Mouse (Mus musculus) 3134 (cell line): ENCODE results near the gene Slc39a5.

Experiments
- DNase-seq: peaks from one replicate; pipeline ENCODE4 v3.0.0-alpha.2; 2011; ENCODE audit warnings: low spot score; ENCODE audit not compliant: insufficient read length; ENCODE audit errors: extremely low read depth

Slc39a5 gene

GRCm38 (mm10) chr10:128411211-128412054, 10.4 kb upstream of the Slc39a5 start, which contains the start of the genes Nabp2 and Rnf41:
TSS of gene Nabp2 (minus strand) at chr10:128411492.
TSS of gene Rnf41 (plus strand) at chr10:128411657.
- DNase-seq: peak; percentile 98

GRCm38 (mm10) chr10:128410560-128410845, 9.5 kb upstream of the Slc39a5 start:
- DNase-seq: no peak

GRCm38 (mm10) chr10:128409692-128410559, 8.9 kb upstream of the Slc39a5 start:
- DNase-seq: peak; percentile 97

- no peak for DNase-seq
Measured at GRCm38 (mm10) chr10:128408591-128409535, 7.8 kb upstream of the Slc39a5 start.

GRCm38 (mm10) chr10:128403931-128404330, 2.9 kb upstream of the Slc39a5 start:
- no peak for DNase-seq

- DNase-seq: no peak
Measured at GRCm38 (mm10) chr10:128401638-128402037, 609 bp upstream of the Slc39a5 start.

GRCm38 (mm10) chr10:128400338-128400737, 691 bp downstream of the Slc39a5 start:
- DNase-seq: no peak

- no peak for DNase-seq
Measured at GRCm38 (mm10) chr10:128397466-128397865, 3.6 kb downstream of the Slc39a5 start.

GRCm38 (mm10) chr10:128396716-128397264, 4.2 kb downstream of the Slc39a5 start:
- DNase-seq: no peak

GRCm38 (mm10) chr10:128396017-128396673, 4.9 kb downstream of the Slc39a5 start:
- no peak for DNase-seq

GRCm38 (mm10) chr10:128391850-128392249, 9.2 kb downstream of the Slc39a5 start:
- no peak for DNase-seq

GRCm38 (mm10) chr10:128390366-128390765, 10.7 kb downstream of the Slc39a5 start:
- no peak for DNase-seq

GRCm38 (mm10) chr10:128389570-128389969, 11.5 kb downstream of the Slc39a5 start:
- no peak for DNase-seq

GRCm38 (mm10) chr10:128388941-128389340, 12.1 kb downstream of the Slc39a5 start:
- no peak for DNase-seq

GRCm38 (mm10) chr10:128385902-128386301, 15.1 kb downstream of the Slc39a5 start:
- DNase-seq: no peak

- DNase-seq: no peak
Measured at GRCm38 (mm10) chr10:128382482-128382881, 18.5 kb downstream of the Slc39a5 start.

GRCm38 (mm10) chr10:128380565-128380964, 20.5 kb downstream of the Slc39a5 start:
- no peak for DNase-seq

- no peak for DNase-seq
Measured at GRCm38 (mm10) chr10:128379260-128379659, 21.8 kb downstream of the Slc39a5 start.

- peak; percentile 63 for DNase-seq
Measured at GRCm38 (mm10) chr10:128378462-128378861, 22.6 kb downstream of the Slc39a5 start.
